Mouse (Mus musculus): ENCODE results near the gene Cotl1. TPM values are rescaled to one million over a fixed set of nuclear protein-coding genes. Genes with fewer than 3 reads are reported as not detected.

Gene Cotl1
- polyA plus RNA-seq (2015; fragmentation: Nextera tagmentation; extraction: Ambion mirVana): 152 and 167 TPM in 2 replicates

DNA sequence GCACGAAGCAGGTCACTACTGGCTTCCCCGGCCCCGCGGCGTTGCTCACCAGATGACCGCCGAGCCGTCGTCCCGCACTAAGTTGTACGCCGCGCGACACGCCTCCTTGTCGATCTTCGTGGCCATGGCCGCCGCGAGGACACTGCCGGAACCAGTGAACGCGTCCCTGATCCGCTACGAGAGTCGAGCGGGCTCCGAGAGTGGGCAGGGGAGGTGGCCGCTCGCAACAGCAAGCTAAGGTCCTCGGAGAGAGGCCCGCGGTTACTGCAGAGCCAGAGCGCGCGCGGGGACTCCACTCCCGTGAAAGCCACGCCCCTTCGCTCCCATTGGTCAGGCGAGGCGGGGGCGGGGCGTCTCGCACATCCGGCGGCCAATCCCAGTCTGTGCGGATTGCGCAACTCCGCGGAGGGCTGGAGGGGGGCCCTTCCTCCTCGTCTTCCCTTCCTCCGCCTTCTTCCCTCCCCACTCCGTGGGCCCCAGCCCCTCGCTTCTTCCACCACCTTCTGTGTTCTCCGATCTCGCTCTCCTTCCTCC, at the start of gene Cotl1:
Gene Cotl1 (minus strand): TSS at position 270 of the 534 bp plus-strand sequence.
- WGBS: under 1% methylated on average over 57 of the region's 57 CpGs
- Histone ChIP-seq H3K4me1 (replicated peaks) (peaks cover 34% of the 10 kb centered on the region), H3K27ac (peak within 1 kb of the TSS; percentile 87), H3K4me3 (replicated peaks) (peak within 1 kb of the TSS; percentile 82), H3K27me3 (replicated peaks) (no peaks in the 10 kb centered on the region), H3K9me3 (no peaks in the 10 kb centered on the region), H3K36me3 (no peaks in the 10 kb centered on the region), H3K4me2 (replicated peaks) (peak within 1 kb of the TSS; percentile 81), H3K9ac (peak within 1 kb of the TSS; percentile 90)
- peak; percentile 91 for ATAC-seq

DNA sequence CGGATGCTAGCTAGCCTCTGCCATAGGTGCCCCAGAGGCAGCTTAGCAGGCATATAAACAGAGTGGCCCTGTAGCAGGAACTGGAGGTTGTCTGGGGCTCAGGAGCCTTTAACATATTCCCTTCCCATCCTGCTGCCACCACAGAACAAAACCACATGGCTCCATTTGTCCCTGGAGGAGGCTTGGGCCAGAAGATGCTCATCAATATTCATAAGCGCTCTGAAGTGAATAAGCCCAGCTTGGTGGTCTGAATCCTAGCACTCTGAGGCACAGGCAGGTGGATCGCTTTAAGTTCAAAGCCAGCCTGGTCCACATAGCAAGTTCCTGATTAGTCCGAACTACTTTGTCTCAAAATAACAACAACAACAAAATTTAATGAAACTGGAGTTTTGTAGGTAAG, 47.7 kb upstream of the Cotl1 start:
- 74% methylated on average over 4 of the region's 4 CpGs for WGBS
- no peak for ATAC-seq
- no peak overlapping the region for H3K4me3 ChIP-seq (replicated peaks)
- H3K27me3 ChIP-seq (replicated peaks): no peaks in the 10 kb centered on the region
- H3K4me2 ChIP-seq (replicated peaks): no peak overlapping the region
- no peak overlapping the region for H3K9ac ChIP-seq
- H3K9me3 ChIP-seq: no peaks in the 10 kb centered on the region
- no peaks in the 10 kb centered on the region for H3K36me3 ChIP-seq
- no peak overlapping the region for H3K27ac ChIP-seq
- H3K4me1 ChIP-seq (replicated peaks): peaks cover 13% of the 10 kb centered on the region

DNA sequence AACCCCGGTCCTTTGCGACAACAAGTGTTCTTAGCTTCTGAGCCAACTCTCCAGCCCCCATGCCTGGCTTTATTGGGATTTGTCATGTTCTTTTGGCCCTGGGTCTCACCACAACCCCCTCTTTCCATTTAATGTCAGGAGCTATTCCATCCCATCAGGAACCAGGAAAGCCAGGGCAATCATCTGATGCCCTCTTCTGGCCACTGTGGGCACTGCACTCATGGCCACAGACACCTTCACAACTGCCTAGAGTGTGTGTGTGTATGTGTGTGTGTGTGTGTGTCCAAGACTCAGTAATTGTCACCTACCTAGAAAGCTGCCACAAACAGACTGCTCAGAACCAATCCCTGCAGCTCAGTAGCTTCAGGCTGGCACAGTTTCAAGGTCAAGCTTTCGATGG, 46.8 kb upstream of the Cotl1 start:
- Histone ChIP-seq H3K27ac (no peak overlapping the region), H3K9me3 (no peaks in the 10 kb centered on the region), H3K4me3 (replicated peaks) (no peak overlapping the region), H3K4me1 (replicated peaks) (peaks cover 13% of the 10 kb centered on the region), H3K27me3 (replicated peaks) (no peaks in the 10 kb centered on the region), H3K4me2 (replicated peaks) (no peak overlapping the region), H3K9ac (no peak overlapping the region), H3K36me3 (no peaks in the 10 kb centered on the region)
- WGBS: 85% methylated on average over 3 of the region's 3 CpGs
- ATAC-seq: no peak

DNA sequence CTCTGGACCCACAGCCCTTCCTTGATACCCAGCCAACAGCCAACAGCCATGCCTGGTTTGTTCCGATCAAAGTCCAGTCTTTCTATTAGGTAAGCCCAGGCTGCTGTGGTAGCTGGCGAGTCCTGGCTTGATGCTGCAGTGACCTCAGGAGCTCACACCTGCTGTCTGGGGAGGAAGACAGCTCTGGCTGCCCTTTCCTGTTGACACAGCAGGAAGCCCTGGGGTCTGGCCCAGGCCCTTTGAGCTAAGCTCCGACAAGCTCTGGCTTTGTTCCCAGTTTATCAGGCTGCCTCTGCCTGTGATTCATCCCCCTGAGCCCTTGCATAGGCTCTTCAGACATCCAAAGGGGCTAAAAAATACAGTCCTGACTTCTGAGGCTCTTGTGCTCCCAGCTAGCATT, 45.3 kb upstream of the Cotl1 start:
- ATAC-seq: peak; percentile 86
- H3K36me3 ChIP-seq: no peaks in the 10 kb centered on the region
- H3K9me3 ChIP-seq: no peaks in the 10 kb centered on the region
- no peak overlapping the region for H3K4me3 ChIP-seq (replicated peaks)
- peaks cover 13% of the 10 kb centered on the region for H3K4me1 ChIP-seq (replicated peaks)
- no peak overlapping the region for H3K4me2 ChIP-seq (replicated peaks)
- H3K27ac ChIP-seq: 0 out of 2 replicates have a peak overlapping the region, but pooled peaks have one; percentile 14
- H3K27me3 ChIP-seq (replicated peaks): no peaks in the 10 kb centered on the region
- no peak overlapping the region for H3K9ac ChIP-seq
- WGBS: 24% methylated on average over 3 of the region's 3 CpGs

DNA sequence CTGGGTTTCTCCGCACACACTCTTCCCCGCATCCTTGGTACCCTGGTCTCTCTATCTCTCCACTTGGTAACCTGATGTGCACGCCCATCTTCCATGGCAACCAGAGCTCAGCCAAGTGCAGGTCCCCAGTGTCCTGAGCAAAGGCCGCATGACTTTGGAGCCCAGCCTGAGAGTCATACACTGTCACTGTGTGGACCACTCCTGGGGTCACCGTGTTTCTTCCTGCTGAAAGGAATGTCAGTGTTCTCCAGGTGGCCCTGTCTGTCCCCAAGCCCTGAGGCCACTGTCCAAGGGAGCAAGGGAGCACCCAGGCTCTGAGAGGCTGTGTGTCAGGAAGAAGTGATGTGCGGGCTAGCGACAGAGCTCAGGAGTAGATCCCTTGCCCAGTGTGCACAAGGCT, 42.9 kb upstream of the Cotl1 start:
- Histone ChIP-seq H3K27me3 (replicated peaks) (no peaks in the 10 kb centered on the region), H3K9ac (no peak overlapping the region), H3K9me3 (no peaks in the 10 kb centered on the region), H3K4me1 (replicated peaks) (peaks cover 13% of the 10 kb centered on the region), H3K27ac (no peak overlapping the region), H3K4me3 (replicated peaks) (no peak overlapping the region), H3K36me3 (no peaks in the 10 kb centered on the region), H3K4me2 (replicated peaks) (no peak overlapping the region)
- ATAC-seq: no peak
- 91% methylated on average over 7 of the region's 7 CpGs for WGBS

DNA sequence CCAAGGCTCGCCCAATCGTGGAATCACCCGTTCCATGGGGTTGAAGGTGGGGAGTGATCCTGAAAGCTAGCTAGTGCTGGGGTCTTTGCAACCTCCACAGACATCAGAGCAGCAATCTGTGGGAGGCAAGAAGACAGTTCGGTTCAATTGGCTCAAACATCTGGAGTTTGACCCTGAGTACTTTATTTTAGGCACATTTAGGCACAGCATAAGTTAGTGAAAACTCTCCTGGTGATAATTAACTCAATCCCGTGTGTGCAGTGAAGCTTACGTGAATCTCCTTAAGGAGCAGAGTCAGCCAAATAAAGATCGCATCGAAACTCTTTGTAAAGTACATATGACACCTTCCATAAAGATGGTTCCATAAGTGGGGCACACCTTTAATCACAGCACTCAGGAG, 41.6 kb upstream of the Cotl1 start:
- Histone ChIP-seq H3K36me3 (no peaks in the 10 kb centered on the region), H3K27ac (no peak overlapping the region), H3K27me3 (replicated peaks) (no peaks in the 10 kb centered on the region), H3K4me2 (replicated peaks) (no peak overlapping the region), H3K4me1 (replicated peaks) (peaks cover 13% of the 10 kb centered on the region), H3K9me3 (no peaks in the 10 kb centered on the region), H3K9ac (no peak overlapping the region), H3K4me3 (replicated peaks) (no peak overlapping the region)
- WGBS: 83% methylated on average over 8 of the region's 8 CpGs
- ATAC-seq: no peak

DNA sequence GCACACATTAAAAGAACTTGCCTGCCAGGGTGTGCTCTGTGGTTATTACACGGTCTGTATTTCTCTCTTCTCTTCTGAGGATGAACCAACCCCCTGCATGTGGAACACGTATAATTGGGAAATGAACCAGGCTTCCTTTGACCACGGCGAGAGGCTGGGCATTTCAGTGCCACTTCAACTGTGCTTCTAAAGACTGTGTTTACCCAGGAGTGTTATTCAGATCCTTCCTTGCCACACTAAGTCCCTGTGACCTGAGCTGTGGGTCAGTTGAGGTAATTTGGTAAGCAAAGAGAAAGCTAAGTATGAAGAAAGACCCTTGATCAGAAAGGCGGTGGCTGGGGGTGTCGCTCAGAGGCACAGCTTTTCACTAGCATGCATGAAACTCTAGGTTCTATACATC, 41.0 kb upstream of the Cotl1 start:
- Histone ChIP-seq H3K27me3 (replicated peaks) (no peaks in the 10 kb centered on the region), H3K4me2 (replicated peaks) (no peak overlapping the region), H3K9me3 (no peaks in the 10 kb centered on the region), H3K36me3 (peaks cover 3% of the 10 kb centered on the region; the same call in 1 of the 2 replicates), H3K4me3 (replicated peaks) (no peak overlapping the region), H3K9ac (no peak overlapping the region), H3K27ac (no peak overlapping the region), H3K4me1 (replicated peaks) (peaks cover 13% of the 10 kb centered on the region)
- ATAC-seq: no peak
- WGBS: 77% methylated on average over 6 of the region's 6 CpGs

DNA sequence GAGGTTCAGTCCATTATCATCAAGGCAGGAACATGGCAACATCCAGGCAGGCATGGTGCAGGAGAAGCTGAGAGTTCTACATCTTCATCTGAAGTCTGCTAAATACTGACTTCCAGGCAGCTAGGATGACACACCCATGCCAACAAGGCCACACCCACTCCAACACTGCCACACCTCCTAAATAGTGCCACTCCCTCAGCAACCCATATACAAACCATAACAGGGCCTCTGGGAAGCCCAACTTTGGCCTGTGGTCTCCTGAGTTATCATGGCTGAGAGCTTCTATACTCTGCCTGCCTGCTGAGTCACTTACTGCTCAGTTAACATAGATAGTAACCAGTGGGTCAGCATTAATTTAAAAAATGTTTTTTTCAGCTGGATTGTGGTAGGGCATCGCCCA, 32.8 kb upstream of the Cotl1 start:
- Histone ChIP-seq H3K4me3 (replicated peaks) (no peak overlapping the region), H3K27ac (no peak overlapping the region), H3K9me3 (no peaks in the 10 kb centered on the region), H3K4me2 (replicated peaks) (no peak overlapping the region), H3K9ac (no peak overlapping the region), H3K4me1 (replicated peaks) (no peaks in the 10 kb centered on the region), H3K36me3 (peaks cover 26% of the 10 kb centered on the region), H3K27me3 (replicated peaks) (no peaks in the 10 kb centered on the region)
- peak; percentile 51; the same call in 1 of the 2 replicates for ATAC-seq
- 97% methylated on average over 1 of the region's 1 CpGs for WGBS

DNA sequence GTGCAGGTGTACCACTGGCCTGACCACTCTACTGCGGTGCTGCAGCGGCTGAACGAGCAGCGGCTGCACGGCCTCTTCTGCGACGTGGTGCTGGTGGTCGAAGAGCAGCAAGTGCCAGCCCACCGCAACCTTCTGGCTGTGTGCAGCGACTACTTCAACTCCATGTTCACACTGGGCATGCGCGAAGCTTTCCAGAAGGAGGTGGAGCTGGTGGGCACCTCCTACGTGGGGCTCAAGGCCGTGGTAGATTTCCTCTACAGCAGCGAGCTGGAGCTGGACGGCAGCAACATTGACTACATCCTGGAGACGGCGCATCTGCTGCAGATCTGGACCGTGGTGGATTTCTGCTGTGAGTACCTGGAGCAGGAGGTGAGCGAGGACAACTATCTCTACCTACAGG, 29.3 kb upstream of the Cotl1 start:
- Histone ChIP-seq H3K36me3 (peaks cover 25% of the 10 kb centered on the region), H3K27ac (no peak overlapping the region), H3K27me3 (replicated peaks) (no peaks in the 10 kb centered on the region), H3K9me3 (no peaks in the 10 kb centered on the region), H3K4me2 (replicated peaks) (no peak overlapping the region), H3K9ac (no peak overlapping the region), H3K4me3 (replicated peaks) (no peak overlapping the region), H3K4me1 (replicated peaks) (no peaks in the 10 kb centered on the region)
- WGBS: 76% methylated on average over 20 of the region's 20 CpGs
- ATAC-seq: no peak

DNA sequence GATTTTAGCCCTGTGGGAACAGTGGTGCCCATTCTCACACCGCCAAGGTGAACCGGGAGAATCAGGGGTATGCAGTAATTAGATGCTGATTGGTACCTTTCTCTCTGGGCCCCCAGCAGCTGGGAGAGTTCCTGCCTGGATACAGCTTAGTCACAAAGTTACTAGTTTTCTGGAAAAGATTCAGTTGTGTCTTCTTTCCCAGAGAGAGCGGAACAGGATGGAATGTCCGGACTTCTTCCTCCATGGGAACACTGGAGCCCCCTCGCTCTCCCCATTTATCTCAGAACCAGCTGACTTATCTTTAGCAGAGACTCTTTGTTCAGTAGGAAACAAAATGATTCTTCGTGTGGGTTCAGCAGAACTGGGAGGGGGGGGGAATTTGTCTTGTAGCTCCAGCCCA, 22.4 kb upstream of the Cotl1 start:
- WGBS: 18% methylated on average over 6 of the region's 6 CpGs
- peak overlapping the region; percentile 66 for H3K9ac ChIP-seq
- H3K4me3 ChIP-seq (replicated peaks): peak overlapping the region; percentile 78
- H3K27ac ChIP-seq: peak overlapping the region; percentile 69; the same call in 1 of the 2 replicates
- H3K9me3 ChIP-seq: no peaks in the 10 kb centered on the region
- peak; percentile 20; the same call in 1 of the 2 replicates for ATAC-seq
- peak overlapping the region; percentile 82 for H3K4me2 ChIP-seq (replicated peaks)
- H3K36me3 ChIP-seq: 0 out of 2 replicates have a peak, but pooled peaks cover 2% of the 10 kb centered on the region
- H3K27me3 ChIP-seq (replicated peaks): no peaks in the 10 kb centered on the region
- 0 out of 2 replicates have a peak, but pooled peaks cover 13% of the 10 kb centered on the region for H3K4me1 ChIP-seq (replicated peaks)

DNA sequence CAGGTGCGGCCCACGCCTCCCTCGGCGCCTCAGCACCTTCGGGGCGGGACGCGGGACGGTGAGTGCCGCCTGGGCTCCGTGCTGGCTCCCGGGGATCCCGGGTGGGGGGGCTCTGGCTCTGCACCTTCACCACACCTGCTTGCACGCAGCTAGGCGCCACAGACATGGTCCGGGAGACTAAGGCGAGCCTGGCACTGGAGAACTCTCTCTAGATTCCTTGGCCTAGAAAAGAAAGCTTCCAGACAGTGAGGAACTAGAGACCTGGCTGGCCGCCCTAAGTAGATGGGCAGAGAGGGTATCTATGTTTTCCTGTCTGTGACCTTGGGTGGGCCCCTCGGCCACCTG, 22.0 kb upstream of the Cotl1 start:
- peak overlapping the region; percentile 82 for H3K4me2 ChIP-seq (replicated peaks)
- peak overlapping the region; percentile 78 for H3K4me3 ChIP-seq (replicated peaks)
- ATAC-seq: no peak; the same call in 1 of the 2 replicates
- 0 out of 2 replicates have a peak, but pooled peaks cover 13% of the 10 kb centered on the region for H3K4me1 ChIP-seq (replicated peaks)
- WGBS: 1% methylated on average over 19 of the region's 19 CpGs
- H3K36me3 ChIP-seq: 0 out of 2 replicates have a peak, but pooled peaks cover 2% of the 10 kb centered on the region
- peak overlapping the region; percentile 69 for H3K27ac ChIP-seq
- H3K27me3 ChIP-seq (replicated peaks): no peaks in the 10 kb centered on the region
- peak overlapping the region; percentile 66 for H3K9ac ChIP-seq
- H3K9me3 ChIP-seq: no peaks in the 10 kb centered on the region

DNA sequence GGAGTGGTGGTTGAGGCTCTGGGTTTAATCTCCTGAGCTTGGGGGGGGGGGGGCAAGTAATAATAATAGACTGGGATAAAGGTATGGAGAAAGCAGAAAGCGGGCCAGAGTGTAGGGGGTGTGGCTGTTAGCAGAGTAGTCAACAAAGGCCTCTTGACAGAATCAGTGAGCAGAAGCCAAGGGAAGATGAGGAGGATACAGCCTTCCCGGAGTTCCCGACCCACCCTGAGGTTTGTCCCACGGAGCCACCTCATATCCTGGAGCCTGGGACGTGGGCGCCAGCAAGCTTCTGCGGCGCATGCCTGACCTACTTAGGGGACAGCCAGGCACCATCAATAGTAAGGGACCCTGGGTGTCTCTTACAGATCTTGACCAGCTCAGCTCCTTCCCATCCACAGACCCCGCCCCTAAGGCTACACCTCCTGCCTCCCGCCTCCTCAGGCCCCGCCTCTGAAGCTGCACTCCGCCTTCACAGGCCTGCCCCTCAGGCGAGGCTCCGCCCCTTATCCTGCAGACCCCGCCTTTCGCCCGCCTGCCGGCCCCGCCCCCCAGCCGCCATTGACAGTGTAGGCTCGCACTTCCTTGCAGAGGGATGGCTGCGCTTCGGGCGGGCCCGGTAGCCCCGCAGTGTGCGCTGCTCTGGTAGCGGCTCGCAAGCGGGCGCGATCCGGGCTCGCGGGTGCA, 21.5 kb upstream of the Cotl1 start, which contains the start of gene Klhl36:
Gene Klhl36 (plus strand): TSS at position 561 of the 684 bp plus-strand sequence.
- H3K9me3 ChIP-seq: no peaks in the 10 kb centered on the region
- peak within 1 kb of the TSS; percentile 66 for H3K9ac ChIP-seq
- H3K36me3 ChIP-seq: 0 out of 2 replicates have a peak, but pooled peaks cover 2% of the 10 kb centered on the region
- WGBS: under 1% methylated on average over 35 of the region's 35 CpGs
- peak within 1 kb of the TSS; percentile 82 for H3K4me2 ChIP-seq (replicated peaks)
- 0 out of 2 replicates have a peak, but pooled peaks cover 13% of the 10 kb centered on the region for H3K4me1 ChIP-seq (replicated peaks)
- ATAC-seq: peak; percentile 99
- peak within 1 kb of the TSS; percentile 78 for H3K4me3 ChIP-seq (replicated peaks)
- peak within 1 kb of the TSS; percentile 69 for H3K27ac ChIP-seq
- no peaks in the 10 kb centered on the region for H3K27me3 ChIP-seq (replicated peaks)

All from intestine, embryonic 15.5 days (tissue).